Mouse (Mus musculus): ENCODE results near the gene Nlrp6. TPM values are rescaled to one million over a fixed set of nuclear protein-coding genes. Genes with fewer than 3 reads are reported as not detected.
"Not testable (repeated sequence)": the region's sequence is repeated elsewhere in the genome, so short reads cannot be mapped to it uniquely, and the experiment has no call there.

The Nlrp6 gene
- total RNA-seq, 2 experiments from 2014 or later, result 0.08 TPM; not detected in 1

DNA sequence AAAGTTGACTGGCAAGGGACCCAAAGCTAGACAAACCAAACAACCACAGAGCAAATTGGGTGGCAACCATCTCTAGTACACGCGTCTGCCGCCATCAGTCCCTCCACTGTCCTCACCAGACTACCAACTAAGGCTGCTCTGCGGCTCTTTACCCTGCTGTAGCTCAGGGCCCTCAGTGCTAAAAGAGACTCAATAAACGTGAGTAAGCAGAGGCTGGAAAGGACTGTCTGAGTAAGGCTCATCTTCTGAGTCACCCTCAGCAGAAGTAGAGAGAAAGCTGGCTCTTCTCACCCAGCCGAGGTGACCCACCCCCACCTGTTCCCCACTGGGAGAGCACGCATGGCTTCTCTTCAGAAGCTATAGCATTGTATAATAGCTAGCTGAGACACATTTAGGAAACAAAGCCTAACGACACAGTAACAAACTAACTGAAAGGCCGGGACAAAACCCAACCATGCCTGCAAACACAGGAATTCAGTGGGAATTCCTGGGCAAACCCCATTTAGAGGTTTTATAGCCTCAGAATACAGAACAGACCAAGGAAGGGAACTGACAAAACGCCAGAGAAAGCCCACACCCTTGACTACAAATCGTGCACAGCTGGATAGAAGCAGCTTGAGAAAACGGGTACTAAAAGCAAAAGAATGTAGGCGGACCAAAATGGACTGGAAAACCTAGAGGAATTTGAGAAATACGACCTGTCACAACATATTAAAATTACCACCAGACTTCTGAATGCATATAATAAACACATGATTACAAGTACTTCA lies 52.9 kb downstream of the Nlrp6 start:
- DNase-seq (ENCODE audit: low spot score in 2 of 2), result no peak

DNA sequence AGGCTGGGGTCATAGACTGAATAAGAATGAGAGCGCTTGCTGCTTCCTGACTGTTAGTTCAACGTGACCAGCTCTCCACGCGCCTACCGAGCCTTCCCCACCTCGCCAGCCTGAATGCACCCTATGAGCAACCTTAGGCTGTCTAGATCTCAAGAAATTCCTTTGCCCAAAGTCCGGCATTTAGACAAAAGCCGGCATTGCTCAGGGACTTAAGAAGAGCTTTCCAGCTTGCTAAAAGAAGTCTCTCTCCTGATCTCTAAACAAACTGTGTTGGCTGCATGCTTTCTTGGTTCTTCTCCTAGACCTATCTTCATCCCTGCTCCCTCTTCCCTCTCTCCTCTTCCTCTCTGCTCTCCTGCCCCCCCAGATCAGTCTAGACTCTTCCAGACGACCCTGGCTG lies 54.2 kb downstream of the Nlrp6 start:
- DNase-seq (ENCODE audit: low spot score in 2 of 2), result no peak

DNA sequence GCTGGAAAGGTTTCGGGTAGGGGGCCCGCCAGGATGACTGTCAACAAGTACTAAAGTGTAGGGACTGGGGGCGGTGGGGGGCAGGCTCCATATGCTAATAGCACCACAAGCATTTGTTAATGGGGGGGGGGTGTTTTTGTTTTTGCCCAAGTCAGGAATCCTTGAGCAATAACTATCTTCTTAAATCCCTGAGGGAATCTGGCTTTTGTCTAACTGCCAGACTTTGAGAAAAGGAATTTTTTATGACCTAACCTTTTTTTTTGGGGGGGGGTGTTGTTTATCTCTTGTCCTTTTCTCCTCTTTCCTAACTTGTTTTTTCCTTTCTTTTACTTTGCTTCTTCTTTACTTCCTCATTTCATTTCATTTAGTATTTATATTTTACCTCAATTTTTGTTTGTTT lies 54.8 kb downstream of the Nlrp6 start:
- no peak for DNase-seq (ENCODE audit: low spot score in 2 of 2)

DNA sequence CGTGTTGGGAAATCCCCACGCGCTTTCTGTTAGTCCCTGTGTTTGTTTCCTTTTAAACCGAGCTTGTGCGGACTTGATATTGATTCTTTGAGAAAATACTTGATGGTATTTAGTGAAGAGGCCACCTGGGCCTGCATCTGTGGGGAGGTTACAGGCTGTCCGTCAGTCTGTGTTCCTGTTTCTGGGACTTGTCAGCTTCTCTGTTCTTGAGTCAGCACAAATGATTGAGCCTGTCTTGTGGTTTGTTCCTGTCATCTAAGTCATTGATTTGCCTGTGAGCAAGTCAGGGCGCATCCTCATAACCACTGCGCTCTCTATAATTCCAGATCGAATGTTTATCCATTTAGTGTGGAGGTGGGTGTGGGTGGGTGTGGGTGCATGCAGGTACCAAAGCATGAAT lies 56.0 kb downstream of the Nlrp6 start:
- DNase-seq (ENCODE audit: low spot score in 2 of 2), result not testable (repeated sequence)

Other genes starting within 250 kb of the Nlrp6 start
- not detected for gene Olfr45, start 239.0 kb upstream of the Nlrp6 start, total RNA-seq (2021)
- not detected for gene Olfr541, start 223.6 kb upstream of the Nlrp6 start, total RNA-seq (2021)
- gene Cyp2e1, start 157.2 kb upstream of the Nlrp6 start, total RNA-seq (2021), result 1 to 10 TPM in 1 of 2 experiments, under 1 TPM in 1; 0.54 to 3.6 TPM
- gene Syce1, start 133.1 kb upstream of the Nlrp6 start, total RNA-seq (2021), result not detected
- gene Zfp941, start 98.7 kb upstream of the Nlrp6 start, total RNA-seq (2021), result under 1 TPM in 1 of 2 experiments, not detected in 1; 0.07 TPM
- under 1 TPM in 1 of 2 experiments, not detected in 1; 0.44 TPM for gene Urah, start 85.9 kb upstream of the Nlrp6 start, total RNA-seq (2021)
- gene Scgb1c1, start 75.4 kb upstream of the Nlrp6 start, total RNA-seq (2021), result not detected
- not detected for gene Odf3, start 73.1 kb upstream of the Nlrp6 start, total RNA-seq (2021)
- gene Gm45785, start 64.6 kb upstream of the Nlrp6 start, total RNA-seq (2021), result not detected
- gene Ric8a, start 63.9 kb upstream of the Nlrp6 start, total RNA-seq (2021), result 10 to 100 TPM; 35.4 to 40.9 TPM
- gene Bet1l, start 63.3 kb upstream of the Nlrp6 start, total RNA-seq (2021), result 10 to 100 TPM; 23.7 to 24.5 TPM
- gene Psmd13, start 38.9 kb upstream of the Nlrp6 start, total RNA-seq (2021), result 100 to 1,000 TPM; 120 to 129 TPM
- 10 to 100 TPM; 16.4 to 18.9 TPM for gene Sirt3, start 38.6 kb upstream of the Nlrp6 start, total RNA-seq (2021)
- 100 to 1,000 TPM; 754 to 792 TPM for gene Cox8b, start 20.5 kb upstream of the Nlrp6 start, total RNA-seq (2021)
- gene Pgghg, start 20.5 kb downstream of the Nlrp6 start, total RNA-seq (2021), result 10 to 100 TPM; 15.8 to 16.6 TPM
- gene Ifitm5, start 29.4 kb downstream of the Nlrp6 start, total RNA-seq (2021), result 1 to 10 TPM; 2.0 to 2.4 TPM
- gene Gm45717, start 35.0 kb downstream of the Nlrp6 start, total RNA-seq (2021), result not detected
- gene Ifitm2, start 35.1 kb downstream of the Nlrp6 start, total RNA-seq (2021), result 100 to 1,000 TPM; 238 to 274 TPM
- gene Ifitm1, start 46.3 kb downstream of the Nlrp6 start, total RNA-seq (2021), result 1 to 10 TPM; 4.9 to 8.2 TPM
- gene Ifitm3, start 89.9 kb downstream of the Nlrp6 start, total RNA-seq (2021), result 10 to 100 TPM; 75.0 to 79.2 TPM
- 1 to 10 TPM in 1 of 2 experiments, not detected in 1; 1.2 TPM for gene Ifitm6, start 97.0 kb downstream of the Nlrp6 start, total RNA-seq (2021)
- not detected for gene Gm17387, start 108.2 kb downstream of the Nlrp6 start, total RNA-seq (2021)
- under 1 TPM; 0.22 to 0.62 TPM for gene B4galnt4, start 140.2 kb downstream of the Nlrp6 start, total RNA-seq (2021)
- gene Pkp3, start 157.3 kb downstream of the Nlrp6 start, total RNA-seq (2021), result under 1 TPM; 0.25 to 0.54 TPM
- 1 to 10 TPM; 2.9 to 3.7 TPM for gene Sigirr, start 179.7 kb downstream of the Nlrp6 start, total RNA-seq (2021)
- gene Ano9, start 196.9 kb downstream of the Nlrp6 start, total RNA-seq (2021), result not detected
- 10 to 100 TPM; 22.6 to 29.0 TPM for gene Ptdss2, start 201.5 kb downstream of the Nlrp6 start, total RNA-seq (2021)

Data from gastrocnemius, postnatal 4 days (tissue).